Mouse (Mus musculus): ENCODE measurements around the gene Klhl5. TPM values are rescaled to one million over a fixed set of nuclear protein-coding genes. Genes with fewer than 3 reads are reported as not detected.
A peak's percentile ranks its signal among the peaks of the same experiment; 100 is the strongest.
"Not testable (repeated sequence)": the region's sequence is repeated elsewhere in the genome, so short reads cannot be mapped to it uniquely, and the experiment has no call there.

The Klhl5 gene
- polyA plus RNA-seq, 1 experiment from 2014 or later: 21.5 TPM

GRCm38 (mm10) chr5:65101621-65102020 lies 5.7 kb upstream of the Klhl5 start:
- DNase-seq (ENCODE audit: extremely low spot score, low spot score): no peak
- Histone ChIP-seq H3K4me3 (no peak overlapping the region), H3K27ac (peak overlapping the region; percentile 1; the same call in 1 of the 2 replicates), H3K4me1 (peaks cover 37% of the 10 kb centered on the region), H3K27me3 (ENCODE audit: poor library complexity, severe bottlenecking) (no peaks in the 10 kb centered on the region), H3K36me3 (replicated peaks) (no peaks in the 10 kb centered on the region), H3K9me3 (no peaks in the 10 kb centered on the region)
- WGBS: 89% methylated on average over 6 of the region's 6 CpGs

GRCm38 (mm10) chr5:65102026-65102640 lies 5.2 kb upstream of the Klhl5 start:
- H3K9me3 ChIP-seq: no peaks in the 10 kb centered on the region
- no peak for DNase-seq (ENCODE audit: extremely low spot score, low spot score)
- H3K4me1 ChIP-seq: peaks cover 42% of the 10 kb centered on the region
- no peaks in the 10 kb centered on the region for H3K27me3 ChIP-seq (ENCODE audit: poor library complexity, severe bottlenecking)
- H3K27ac ChIP-seq: peak overlapping the region; percentile 42
- no peaks in the 10 kb centered on the region for H3K36me3 ChIP-seq (replicated peaks)
- H3K4me3 ChIP-seq: no peak overlapping the region
- WGBS: 76% methylated on average over 3 of the region's 3 CpGs

- WGBS: 77% methylated on average over 10 of the region's 10 CpGs
- Histone ChIP-seq H3K27ac (peak overlapping the region; percentile 42), H3K36me3 (replicated peaks) (no peaks in the 10 kb centered on the region), H3K9me3 (no peaks in the 10 kb centered on the region), H3K4me3 (no peak overlapping the region), H3K4me1 (peaks cover 46% of the 10 kb centered on the region), H3K27me3 (ENCODE audit: poor library complexity, severe bottlenecking) (no peaks in the 10 kb centered on the region)
- DNase-seq (ENCODE audit: extremely low spot score, low spot score): no peak
Measured at GRCm38 (mm10) chr5:65102641-65103042, 4.7 kb upstream of the Klhl5 start.

GRCm38 (mm10) chr5:65107773-65108432 lies 564 bp downstream of the Klhl5 start:
- WGBS: 4% methylated on average over 40 of the region's 42 CpGs

GRCm38 (mm10) chr5:65112225-65112624 lies 4.9 kb downstream of the Klhl5 start:
- 82% methylated on average over 3 of the region's 3 CpGs for WGBS
- H3K27me3 ChIP-seq (ENCODE audit: poor library complexity, severe bottlenecking); DNase-seq (ENCODE audit: extremely low spot score, low spot score); H3K9me3 ChIP-seq; H3K4me3 ChIP-seq; H3K27ac ChIP-seq: not testable (repeated sequence)
- H3K36me3 ChIP-seq (replicated peaks): peaks cover 16% of the 10 kb centered on the region
- peaks cover 17% of the 10 kb centered on the region for H3K4me1 ChIP-seq

More at GRCm38 (mm10) chr5:65107773-65108432, 564 bp downstream of the Klhl5 start:
- no peaks in the 10 kb centered on the region for H3K9me3 ChIP-seq
- H3K36me3 ChIP-seq (replicated peaks): no peaks in the 10 kb centered on the region
- DNase-seq (ENCODE audit: extremely low spot score, low spot score): peak; percentile 40
- peaks cover 30% of the 10 kb centered on the region for H3K4me1 ChIP-seq
- H3K27ac ChIP-seq: peak overlapping the region; percentile 92
- H3K4me3 ChIP-seq: peak overlapping the region; percentile 81
- H3K27me3 ChIP-seq (ENCODE audit: poor library complexity, severe bottlenecking): no peaks in the 10 kb centered on the region

GRCm38 (mm10) chr5:65113323-65113722 lies 6.0 kb downstream of the Klhl5 start:
- no peaks in the 10 kb centered on the region for H3K9me3 ChIP-seq
- H3K27ac ChIP-seq: no peak overlapping the region
- peaks cover 16% of the 10 kb centered on the region for H3K36me3 ChIP-seq (replicated peaks)
- H3K4me3 ChIP-seq: no peak overlapping the region
- WGBS: 97% methylated on average over 6 of the region's 6 CpGs
- DNase-seq (ENCODE audit: extremely low spot score, low spot score): no peak
- H3K27me3 ChIP-seq (ENCODE audit: poor library complexity, severe bottlenecking): no peaks in the 10 kb centered on the region
- peaks cover 8% of the 10 kb centered on the region for H3K4me1 ChIP-seq

GRCm38 (mm10) chr5:65116789-65117188 lies 9.4 kb downstream of the Klhl5 start:
- DNase-seq (ENCODE audit: extremely low spot score, low spot score): no peak
- no peak overlapping the region for H3K4me3 ChIP-seq
- no peak overlapping the region for H3K27ac ChIP-seq
- peaks cover 16% of the 10 kb centered on the region for H3K36me3 ChIP-seq (replicated peaks)
- no peaks in the 10 kb centered on the region for H3K27me3 ChIP-seq (ENCODE audit: poor library complexity, severe bottlenecking)
- 99% methylated on average over 2 of the region's 2 CpGs for WGBS
- no peaks in the 10 kb centered on the region for H3K4me1 ChIP-seq
- no peaks in the 10 kb centered on the region for H3K9me3 ChIP-seq

- no peaks in the 10 kb centered on the region for H3K4me1 ChIP-seq
- H3K36me3 ChIP-seq (replicated peaks): peaks cover 12% of the 10 kb centered on the region
- no peak overlapping the region for H3K4me3 ChIP-seq
- no peaks in the 10 kb centered on the region for H3K27me3 ChIP-seq (ENCODE audit: poor library complexity, severe bottlenecking)
- DNase-seq (ENCODE audit: extremely low spot score, low spot score): no peak
- H3K27ac ChIP-seq: no peak overlapping the region
- 76% methylated on average over 1 of the region's 1 CpGs for WGBS
- H3K9me3 ChIP-seq: no peaks in the 10 kb centered on the region
Measured at GRCm38 (mm10) chr5:65119495-65119894, 12.2 kb downstream of the Klhl5 start.

GRCm38 (mm10) chr5:65119918-65120317 lies 12.6 kb downstream of the Klhl5 start:
- no peaks in the 10 kb centered on the region for H3K9me3 ChIP-seq
- whole genome bisulfite sequencing: 68% methylated on average over 3 of the region's 3 CpGs

GRCm38 (mm10) chr5:65122616-65123015 lies 15.3 kb downstream of the Klhl5 start:
- no peak for DNase-seq (ENCODE audit: extremely low spot score, low spot score)
- Histone ChIP-seq H3K27ac (no peak overlapping the region), H3K9me3 (no peaks in the 10 kb centered on the region), H3K36me3 (replicated peaks) (no peaks in the 10 kb centered on the region), H3K4me3 (no peak overlapping the region), H3K4me1 (no peaks in the 10 kb centered on the region), H3K27me3 (ENCODE audit: poor library complexity, severe bottlenecking) (no peaks in the 10 kb centered on the region)
- 91% methylated on average over 3 of the region's 3 CpGs for WGBS

More at GRCm38 (mm10) chr5:65119918-65120317, 12.6 kb downstream of the Klhl5 start:
- DNase-seq (ENCODE audit: extremely low spot score, low spot score): no peak
- no peak overlapping the region for H3K27ac ChIP-seq
- no peak overlapping the region for H3K4me3 ChIP-seq
- no peaks in the 10 kb centered on the region for H3K27me3 ChIP-seq (ENCODE audit: poor library complexity, severe bottlenecking)
- H3K36me3 ChIP-seq (replicated peaks): peaks cover 12% of the 10 kb centered on the region
- H3K4me1 ChIP-seq: no peaks in the 10 kb centered on the region

- WGBS: 90% methylated on average over 1 of the region's 1 CpGs
- Histone ChIP-seq H3K36me3 (replicated peaks) (no peaks in the 10 kb centered on the region), H3K4me3 (no peak overlapping the region), H3K27me3 (ENCODE audit: poor library complexity, severe bottlenecking) (no peaks in the 10 kb centered on the region), H3K27ac (no peak overlapping the region), H3K4me1 (peaks cover 30% of the 10 kb centered on the region), H3K9me3 (no peaks in the 10 kb centered on the region)
- no peak for DNase-seq (ENCODE audit: extremely low spot score, low spot score)
Measured at GRCm38 (mm10) chr5:65126137-65126536, 18.8 kb downstream of the Klhl5 start.

GRCm38 (mm10) chr5:65128481-65128880 lies 21.1 kb downstream of the Klhl5 start:
- WGBS: 80% methylated on average over 2 of the region's 2 CpGs
- peaks cover 37% of the 10 kb centered on the region for H3K4me1 ChIP-seq
- H3K36me3 ChIP-seq (replicated peaks): no peaks in the 10 kb centered on the region
- no peaks in the 10 kb centered on the region for H3K9me3 ChIP-seq
- no peaks in the 10 kb centered on the region for H3K27me3 ChIP-seq (ENCODE audit: poor library complexity, severe bottlenecking)
- peak overlapping the region; percentile 89 for H3K27ac ChIP-seq
- no peak for DNase-seq (ENCODE audit: extremely low spot score, low spot score)
- no peak overlapping the region for H3K4me3 ChIP-seq

GRCm38 (mm10) chr5:65130528-65131210 lies 23.3 kb downstream of the Klhl5 start:
- DNase-seq (ENCODE audit: extremely low spot score, low spot score): peak; percentile 70
- Histone ChIP-seq H3K4me1 (peaks cover 37% of the 10 kb centered on the region), H3K36me3 (replicated peaks) (no peaks in the 10 kb centered on the region), H3K27me3 (ENCODE audit: poor library complexity, severe bottlenecking) (no peaks in the 10 kb centered on the region), H3K27ac (peak overlapping the region; percentile 89), H3K9me3 (no peaks in the 10 kb centered on the region), H3K4me3 (peak overlapping the region; percentile 62)
- WGBS: 2% methylated on average over 12 of the region's 12 CpGs
